ENCODE assay signal across 14 mouse cellular contexts in genomic region chr11:72324431-72324830, GRCm38 (mm10). TPM values are rescaled to one million over a fixed set of nuclear protein-coding genes. Genes with fewer than 3 reads are reported as not detected.
DNase-seq lines count a peak whose midpoint lies in the region; ATAC-seq and TF ChIP-seq lines count a peak whose summit lies in the region.
"Had no signal": no experiment of that assay in that cellular context is flagged by ENCODE, and none has a peak within 500 bp of the region (broad histone marks: within the 10 kb centered on the region; RNA-seq: fewer than 3 reads in every experiment).

No protein-coding gene starts in this region.

- no peak for TF ChIP-seq POLR2A in kidney, adult 2 months (IDR thresholded peaks at IDR 0.05; ENCODE audit: low read depth, low read length)
- TF ChIP-seq POLR2A in spleen, adult 2 months (IDR thresholded peaks at IDR 0.05; ENCODE audit: low read depth, low read length): no peak

- TF ChIP-seq EP300 in stomach, postnatal 0 days (optimal IDR thresholded peaks at IDR 0.05): no peak

- WGBS in kidney, adult 2 months: 65% methylated on average over 3 of the region's 3 CpGs
- 69% methylated on average over 3 of the region's 3 CpGs for WGBS in kidney, embryonic 16.5 days
- 63% methylated on average over 3 of the region's 3 CpGs for WGBS in spleen, adult 2 months
- 62% methylated on average over 3 of the region's 3 CpGs for WGBS in stomach, postnatal 0 days

- H3K36me3 ChIP-seq in kidney, adult 2 months (ENCODE audit: control insufficient read depth, insufficient read depth, low read length): no peaks in the 10 kb centered on the region
- H3K36me3 ChIP-seq in kidney, embryonic 16.5 days (ENCODE audit: insufficient read depth, low read length): no peaks in the 10 kb centered on the region
- H3K36me3 ChIP-seq in spleen, adult 2 months (ENCODE audit: control insufficient read depth, insufficient read depth, low read length): no peaks in the 10 kb centered on the region
- no peaks in the 10 kb centered on the region for H3K36me3 ChIP-seq in stomach, postnatal 0 days (ENCODE audit: control insufficient read depth, insufficient read depth, low read length)
- H3K36me3 ChIP-seq: heart, embryonic 15.5 days had no signal

- peak; percentile 79 for TF ChIP-seq CTCF in kidney, adult 2 months (conservative IDR thresholded peaks at IDR 0.05; ENCODE audit: insufficient read depth, insufficient read length, low read depth, low read length)
- peak; percentile 37; the same call in 1 of the 2 replicates for TF ChIP-seq CTCF in spleen, adult 2 months (IDR thresholded peaks at IDR 0.05; ENCODE audit: extremely low read depth, insufficient read depth, insufficient read length, insufficient replicate concordance)
- TF ChIP-seq CTCF in stomach, postnatal 0 days (IDR thresholded peaks at IDR 0.05; ENCODE audit: low read depth): peak; percentile 62

- no peak overlapping the region for H3K4me2 ChIP-seq in kidney, embryonic 16.5 days (replicated peaks; ENCODE audit: low read depth, low read length)
- no peak overlapping the region for H3K4me2 ChIP-seq in stomach, postnatal 0 days (replicated peaks; ENCODE audit: low read depth)
- H3K4me2 ChIP-seq: heart, embryonic 15.5 days had no signal

- no peak for ATAC-seq in kidney, embryonic 16.5 days (ENCODE audit: low FRiP score, low TSS enrichment)
- no peak for ATAC-seq in stomach, postnatal 0 days (ENCODE audit: low FRiP score, low TSS enrichment)

- H3K27ac ChIP-seq in kidney, adult 2 months (ENCODE audit: insufficient read depth, low read depth, low read length): no peak overlapping the region
- no peak overlapping the region for H3K27ac ChIP-seq in kidney, embryonic 16.5 days (ENCODE audit: low read length)
- H3K27ac ChIP-seq in spleen, adult 2 months (ENCODE audit: insufficient read depth, low read length): no peak overlapping the region
- no peak overlapping the region for H3K27ac ChIP-seq in stomach, postnatal 0 days (replicated peaks)
- H3K27ac ChIP-seq: heart, embryonic 15.5 days had no signal

- peak; percentile 46 for DNase-seq in kidney, adult 2 months
- DNase-seq in spleen, adult 2 months (ENCODE audit: low read depth in 1 of 2, low spot score in 2 of 2): no peak
- no peak for DNase-seq in spleen, postnatal 14 days (ENCODE audit: low spot score in 2 of 2)
- DNase-seq in NIH3T3 (ENCODE audit: low read depth): peak; percentile 35
- DNase-seq in stomach, postnatal 0 days (ENCODE audit: low spot score): no peak
- no peak for DNase-seq in layer of hippocampus, postnatal 25 days (ENCODE audit: extremely low spot score in 1 of 2, low spot score in 1 of 2)
- DNase-seq: cerebellum, postnatal 25 days; gastrocnemius, postnatal 14 days; retina, postnatal 1 day had no signal

- no peak overlapping the region for H3K4me3 ChIP-seq in kidney, adult 2 months (ENCODE audit: insufficient read depth, low read depth, low read length)
- H3K4me3 ChIP-seq in kidney, embryonic 16.5 days (ENCODE audit: low read length): no peak overlapping the region
- H3K4me3 ChIP-seq in spleen, adult 2 months (ENCODE audit: extremely low read depth, insufficient read depth, insufficient read length): no peak overlapping the region
- H3K4me3 ChIP-seq in stomach, postnatal 0 days (ENCODE audit: low read depth, low read length): no peak overlapping the region
- H3K4me3 ChIP-seq: erythroblast, embryonic 14.5 days; heart, embryonic 15.5 days had no signal

- H3K9me3 ChIP-seq in kidney, embryonic 16.5 days (ENCODE audit: low read length): no peaks in the 10 kb centered on the region
- H3K9me3 ChIP-seq in stomach, postnatal 0 days (ENCODE audit: control insufficient read depth, low read length): no peaks in the 10 kb centered on the region
- H3K9me3 ChIP-seq: heart, embryonic 15.5 days had no signal

- no peak overlapping the region for H3K9ac ChIP-seq in kidney, embryonic 16.5 days (replicated peaks; ENCODE audit: low read length)
- no peak overlapping the region for H3K9ac ChIP-seq in stomach, postnatal 0 days (ENCODE audit: low read length)
- H3K9ac ChIP-seq: heart, embryonic 15.5 days had no signal

- no peaks in the 10 kb centered on the region for H3K4me1 ChIP-seq in kidney, adult 2 months (ENCODE audit: control insufficient read depth, insufficient read depth, low read length)
- no peaks in the 10 kb centered on the region for H3K4me1 ChIP-seq in kidney, embryonic 16.5 days (ENCODE audit: insufficient read depth, low read length)
- no peaks in the 10 kb centered on the region for H3K4me1 ChIP-seq in spleen, adult 2 months (ENCODE audit: control insufficient read depth, insufficient read depth, insufficient read length)
- no peaks in the 10 kb centered on the region for H3K4me1 ChIP-seq in stomach, postnatal 0 days (replicated peaks; ENCODE audit: control insufficient read depth, insufficient read depth)
- H3K4me1 ChIP-seq: heart, embryonic 15.5 days had no signal

- no peaks in the 10 kb centered on the region for H3K27me3 ChIP-seq in kidney, adult 2 months (replicated peaks; ENCODE audit: control insufficient read depth, insufficient read depth, low read length)
- no peaks in the 10 kb centered on the region for H3K27me3 ChIP-seq in kidney, embryonic 16.5 days (ENCODE audit: insufficient read depth, low read length)
- no peaks in the 10 kb centered on the region for H3K27me3 ChIP-seq in spleen, adult 2 months (ENCODE audit: control insufficient read depth, insufficient read depth, low read length)
- no peaks in the 10 kb centered on the region for H3K27me3 ChIP-seq in stomach, postnatal 0 days (ENCODE audit: control insufficient read depth, insufficient read depth, low read length)

RNA-seq across cellular contexts. Expression of gene Fbxo39, which starts 10.2 kb away (rescaled TPM):
- 0.07 and 0.11 TPM in 2 replicates for polyA plus RNA-seq in kidney, adult 2 months (2012; rRNA removed)
- polyA plus RNA-seq in kidney, embryonic 16.5 days (2015; fragmentation: Nextera tagmentation; extraction: Ambion mirVana): not detected in 2 replicates
- 0.08 and 0.27 TPM in 2 replicates for polyA plus RNA-seq in spleen, adult 2 months (2012; rRNA removed)
- polyA plus RNA-seq in stomach, postnatal 0 days (2015; fragmentation: Nextera tagmentation; extraction: Ambion mirVana): not detected in 2 replicates
- total RNA-seq in layer of hippocampus, postnatal 25 days (2021): not detected
- total RNA-seq: gastrocnemius, postnatal 14 days had no signal
- polyA plus RNA-seq: brain, embryonic 14.5 days; erythroblast, embryonic 14.5 days; heart, embryonic 15.5 days; limb, embryonic 11.5 days had no signal

RNA-seq across cellular contexts. Expression of gene Xaf1, which starts 23.0 kb away (rescaled TPM):
- 18.7 and 23.9 TPM in 2 replicates for polyA plus RNA-seq in kidney, adult 2 months (2012; rRNA removed)
- 4.9 and 5.1 TPM in 2 replicates for polyA plus RNA-seq in kidney, embryonic 16.5 days (2015; fragmentation: Nextera tagmentation; extraction: Ambion mirVana)
- polyA plus RNA-seq in spleen, adult 2 months (2012; rRNA removed): 20.7 and 22.3 TPM in 2 replicates
- polyA plus RNA-seq in stomach, postnatal 0 days (2015; fragmentation: Nextera tagmentation; extraction: Ambion mirVana): 22.6 and 23.3 TPM in 2 replicates
- 1 to 10 TPM; 2.4 to 3.3 TPM for total RNA-seq in layer of hippocampus, postnatal 25 days (2021)
- polyA plus RNA-seq: erythroblast, embryonic 14.5 days had no signal

RNA-seq across cellular contexts. Expression of gene Tekt1, which starts 37.8 kb away (rescaled TPM):
- polyA plus RNA-seq in kidney, adult 2 months (2012; rRNA removed): 0.13 TPM in 1 of 2 replicates, not detected in the other
- 6.1 and 6.5 TPM in 2 replicates for polyA plus RNA-seq in kidney, embryonic 16.5 days (2015; fragmentation: Nextera tagmentation; extraction: Ambion mirVana)
- polyA plus RNA-seq in spleen, adult 2 months (2012; rRNA removed): not detected in 2 replicates
- 0.13 TPM in 1 of 2 replicates, not detected in the other for polyA plus RNA-seq in stomach, postnatal 0 days (2015; fragmentation: Nextera tagmentation; extraction: Ambion mirVana)
- 1 to 10 TPM; 2.7 to 3.1 TPM for total RNA-seq in layer of hippocampus, postnatal 25 days (2021)
- polyA plus RNA-seq: erythroblast, embryonic 14.5 days had no signal

RNA-seq across cellular contexts. Expression of gene Slc13a5, which starts 57.4 kb away (rescaled TPM):
- 0.16 and 0.27 TPM in 2 replicates for polyA plus RNA-seq in kidney, adult 2 months (2012; rRNA removed)
- 0.12 and 0.45 TPM in 2 replicates for polyA plus RNA-seq in kidney, embryonic 16.5 days (2015; fragmentation: Nextera tagmentation; extraction: Ambion mirVana)
- polyA plus RNA-seq in spleen, adult 2 months (2012; rRNA removed): not detected in 2 replicates
- 0.06 and 0.12 TPM in 2 replicates for polyA plus RNA-seq in stomach, postnatal 0 days (2015; fragmentation: Nextera tagmentation; extraction: Ambion mirVana)
- 10 to 100 TPM in 1 of 2 experiments, 1 to 10 TPM in 1; 9.9 to 12.2 TPM for total RNA-seq in layer of hippocampus, postnatal 25 days (2021)
- polyA plus RNA-seq: erythroblast, embryonic 14.5 days; limb, embryonic 11.5 days had no signal

Comparison
In these comparisons a context has a peak if more than half of its experiments do, and no peak if none do; other contexts are left out.
1. DNase-seq: peak in kidney, adult 2 months (single experiment) and NIH3T3 (single experiment); none in spleen, adult 2 months (0 of 2), spleen, postnatal 14 days (0 of 2), stomach, postnatal 0 days (single experiment) and layer of hippocampus, postnatal 25 days (0 of 2).
2. Peak in every context shown above with its lines, with median percentiles within 50 percentile points of each other: CTCF ChIP-seq.